8 mouse cellular contexts compared by ENCODE assay signal in the genomic region with DNA sequence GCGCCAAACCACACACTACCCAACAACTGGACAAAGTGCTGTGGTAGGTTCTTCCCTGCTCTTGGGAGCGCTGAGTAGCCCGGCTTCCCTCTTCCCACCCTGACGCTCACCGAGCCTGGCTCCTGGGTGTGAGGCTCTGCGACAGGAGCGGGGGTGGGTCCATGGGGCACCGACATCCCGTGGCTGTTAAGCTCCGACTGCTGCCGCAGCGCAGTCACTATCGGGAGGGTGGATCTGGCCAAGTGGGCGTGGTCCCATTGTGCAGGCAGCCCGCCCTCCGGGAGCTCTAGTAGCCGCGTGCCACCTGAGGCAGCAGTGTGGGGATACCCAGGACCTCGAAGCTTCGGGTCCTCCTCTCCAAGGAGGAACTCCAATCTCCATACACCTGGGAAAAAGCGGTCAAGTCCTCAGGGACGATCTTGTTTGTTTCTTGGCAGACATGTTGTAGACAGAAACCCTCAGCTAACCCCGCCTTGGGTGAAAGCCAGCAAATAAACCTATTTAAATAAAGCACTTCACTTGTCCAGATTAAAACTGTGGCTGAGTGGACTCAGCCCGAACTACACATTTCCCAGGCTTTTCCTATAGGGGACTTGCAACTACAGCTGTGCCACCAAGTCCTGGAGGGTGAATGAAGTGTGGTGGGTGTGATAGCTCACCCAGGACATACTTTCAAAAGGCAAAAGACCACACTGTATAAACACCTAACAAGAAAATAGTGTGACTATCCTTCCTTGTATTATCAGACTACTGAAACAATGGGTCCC. TPM values are rescaled to one million over a fixed set of nuclear protein-coding genes. Genes with fewer than 3 reads are reported as not detected.
A peak's percentile ranks its signal among the peaks of the same experiment; 100 is the strongest.
DNase-seq lines count a peak whose midpoint lies in the region; ATAC-seq and TF ChIP-seq lines count a peak whose summit lies in the region.

A gene (minus strand): TSS at position 199 of the 767 bp plus-strand sequence.

- TF ChIP-seq EP300 in CH12.LX (IDR thresholded peaks at IDR 0.05; ENCODE audit: low read length): no peak
- TF ChIP-seq EP300 in liver, postnatal 0 days (IDR thresholded peaks at IDR 0.05; ENCODE audit: low read depth): 0 out of 2 replicates have a peak, but pooled peaks have one; percentile 7

- no peaks in the 10 kb centered on the region for H3K9me3 ChIP-seq in CH12.LX (replicated peaks; ENCODE audit: low read length)
- no peaks in the 10 kb centered on the region for H3K9me3 ChIP-seq in heart, embryonic 14.5 days (ENCODE audit: control insufficient read depth, low read length)
- H3K9me3 ChIP-seq in kidney, postnatal 0 days (replicated peaks; ENCODE audit: low read length): no peaks in the 10 kb centered on the region
- H3K9me3 ChIP-seq in liver, postnatal 0 days (ENCODE audit: low read length): no peaks in the 10 kb centered on the region
- no peaks in the 10 kb centered on the region for H3K9me3 ChIP-seq in neural tube, embryonic 14.5 days (ENCODE audit: control insufficient read depth, low read length)

- peak within 1 kb of the TSS; percentile 78 for H3K4me2 ChIP-seq in CH12.LX (ENCODE audit: insufficient read depth, low read depth, poor library complexity, severe bottlenecking)
- peak within 1 kb of the TSS; percentile 78 for H3K4me2 ChIP-seq in heart, embryonic 14.5 days (ENCODE audit: low read length)
- H3K4me2 ChIP-seq in kidney, postnatal 0 days (ENCODE audit: low read length): peak within 1 kb of the TSS; percentile 65
- peak within 1 kb of the TSS; percentile 75 for H3K4me2 ChIP-seq in liver, postnatal 0 days (ENCODE audit: low read depth, low read length)
- H3K4me2 ChIP-seq in neural tube, embryonic 14.5 days (ENCODE audit: low read depth, low read length): peak within 1 kb of the TSS; percentile 90

- no peak for TF ChIP-seq RAD21 in CH12.LX (IDR thresholded peaks at IDR 0.05; ENCODE audit: low read depth, low read length)

- TF ChIP-seq POLR2A in CH12.LX (IDR thresholded peaks at IDR 0.05; ENCODE audit: low read depth, low read length): no peak; the same call in 1 of the 2 replicates
- no peak for TF ChIP-seq POLR2A in brain, embryonic 14.5 days (IDR thresholded peaks at IDR 0.05; ENCODE audit: borderline replicate concordance, extremely low read depth, insufficient read depth, insufficient read length, poor library complexity, severe bottlenecking)

- peak within 1 kb of the TSS in 1 of 3 experiments; percentile 8 for H3K4me3 ChIP-seq in CH12.LX (replicated peaks in 1 of 3; ENCODE audit: low read depth in 2 of 3, low read length in 2 of 3, poor library complexity in 1 of 3)
- H3K4me3 ChIP-seq in heart, embryonic 14.5 days (ENCODE audit: control insufficient read depth in 1 of 2, insufficient read depth in 1 of 2, low read depth in 1 of 2, low read length in 2 of 2): peak within 1 kb of the TSS; percentile 23 to 34
- peak within 1 kb of the TSS; percentile 30 for H3K4me3 ChIP-seq in kidney, postnatal 0 days (replicated peaks; ENCODE audit: low read depth, low read length)
- peak within 1 kb of the TSS; percentile 62 for H3K4me3 ChIP-seq in liver, postnatal 0 days (ENCODE audit: low read depth, low read length)
- peak within 1 kb of the TSS; percentile 35 for H3K4me3 ChIP-seq in neural tube, embryonic 14.5 days (ENCODE audit: low read depth, low read length)

- no peak within 1 kb of the TSS for H3K27ac ChIP-seq in CH12.LX (ENCODE audit: insufficient read depth, low read depth)
- no peak within 1 kb of the TSS for H3K27ac ChIP-seq in heart, embryonic 14.5 days (replicated peaks in 1 of 2; ENCODE audit: control insufficient read depth in 1 of 2, insufficient read depth in 1 of 2, low read depth in 2 of 2, low read length in 2 of 2)
- H3K27ac ChIP-seq in kidney, postnatal 0 days: no peak within 1 kb of the TSS
- H3K27ac ChIP-seq in liver, postnatal 0 days (ENCODE audit: low read depth): peak within 1 kb of the TSS; percentile 91
- no peak within 1 kb of the TSS for H3K27ac ChIP-seq in neural tube, embryonic 14.5 days (ENCODE audit: low read depth, low read length)

- peaks cover 0 to 3% of the 10 kb centered on the region in 2 experiments; a peak in 1 of 4 replicates for H3K4me1 ChIP-seq in CH12.LX (ENCODE audit: control insufficient read depth in 1 of 2, insufficient read depth in 2 of 2)
- H3K4me1 ChIP-seq in heart, embryonic 14.5 days (ENCODE audit: control insufficient read depth in 2 of 2, insufficient read depth in 2 of 2, low read length in 2 of 2): peaks cover 16 to 33% of the 10 kb centered on the region in 2 experiments
- H3K4me1 ChIP-seq in kidney, postnatal 0 days (replicated peaks; ENCODE audit: insufficient read depth, low read length): 0 out of 2 replicates have a peak, but pooled peaks cover 5% of the 10 kb centered on the region
- H3K4me1 ChIP-seq in liver, postnatal 0 days (ENCODE audit: insufficient read depth): peaks cover 18% of the 10 kb centered on the region
- no peaks in the 10 kb centered on the region for H3K4me1 ChIP-seq in neural tube, embryonic 14.5 days (ENCODE audit: control insufficient read depth, insufficient read depth, low read length)

- dilution Hi-C loops in CH12.LX (cut with MboI; ENCODE audit: extremely low pct_ligation_motif_present, extremely low pct_unique_long_range_greater_than_20kb, low sequenced_read_pairs): no loop called here

- DNase-seq in CH12.LX (ENCODE audit: extremely low read depth): no peak
- peak; percentile 85 for DNase-seq in brain, embryonic 14.5 days (ENCODE audit: low read depth)
- peak; percentile 77 for DNase-seq in kidney, postnatal 0 days (ENCODE audit: low spot score)
- DNase-seq in liver, postnatal 0 days: peak; percentile 90
- DNase-seq in testis, postnatal 10 days (ENCODE audit: low spot score): peak; percentile 75

- no peaks in the 10 kb centered on the region for H3K79me2 ChIP-seq in CH12.LX (replicated peaks; ENCODE audit: control insufficient read depth, extremely low read depth, insufficient read depth, poor library complexity, severe bottlenecking)

- TF ChIP-seq CTCF in CH12.LX (conservative IDR thresholded peaks at IDR 0.05 in 1 of 2, IDR thresholded peaks at IDR 0.05 in 1 of 2; ENCODE audit: low read depth in 2 of 2, low read length in 2 of 2): no peak
- no peak for TF ChIP-seq CTCF in brain, embryonic 14.5 days (IDR thresholded peaks at IDR 0.05; ENCODE audit: borderline replicate concordance, extremely low read depth, insufficient read depth, insufficient read length)
- no peak for TF ChIP-seq CTCF in kidney, postnatal 0 days (IDR thresholded peaks at IDR 0.05; ENCODE audit: low read depth)
- peak; percentile 7; the same call in 1 of the 2 replicates for TF ChIP-seq CTCF in liver, postnatal 0 days (IDR thresholded peaks at IDR 0.05; ENCODE audit: low read depth)

- no peak within 1 kb of the TSS for H3K9ac ChIP-seq in CH12.LX (ENCODE audit: insufficient read depth, low read depth)
- peak within 1 kb of the TSS; percentile 64 for H3K9ac ChIP-seq in heart, embryonic 14.5 days (ENCODE audit: low read length)
- H3K9ac ChIP-seq in kidney, postnatal 0 days (ENCODE audit: low read depth, low read length): 0 out of 2 replicates have a peak within 1 kb of the TSS, but pooled peaks have one; percentile 20
- H3K9ac ChIP-seq in liver, postnatal 0 days (replicated peaks): peak within 1 kb of the TSS; percentile 77
- peak within 1 kb of the TSS; percentile 43 for H3K9ac ChIP-seq in neural tube, embryonic 14.5 days (replicated peaks; ENCODE audit: low read depth, low read length)

- H3K27me3 ChIP-seq in CH12.LX (replicated peaks): no peaks in the 10 kb centered on the region
- no peaks in the 10 kb centered on the region for H3K27me3 ChIP-seq in heart, embryonic 14.5 days (ENCODE audit: control insufficient read depth, insufficient read depth, low read length)
- H3K27me3 ChIP-seq in kidney, postnatal 0 days (ENCODE audit: insufficient read depth, low read length): no peaks in the 10 kb centered on the region
- no peaks in the 10 kb centered on the region for H3K27me3 ChIP-seq in liver, postnatal 0 days (ENCODE audit: insufficient read depth, low read length)
- no peaks in the 10 kb centered on the region for H3K27me3 ChIP-seq in neural tube, embryonic 14.5 days (ENCODE audit: control insufficient read depth, insufficient read depth, low read length)

- WGBS in heart, embryonic 14.5 days: 4% methylated on average over 24 of the region's 24 CpGs
- 2% methylated on average over 24 of the region's 24 CpGs for WGBS in kidney, postnatal 0 days
- 2% methylated on average over 24 of the region's 24 CpGs for WGBS in liver, postnatal 0 days (ENCODE audit: insufficient replicate concordance)
- WGBS in neural tube, embryonic 14.5 days: 5% methylated on average over 24 of the region's 24 CpGs

- ATAC-seq in erythroblast, adult 5-6 weeks (replicated peaks; ENCODE audit: low FRiP score, poor library complexity, severe bottlenecking): peak; percentile 78
- peak; percentile 75 for ATAC-seq in heart, embryonic 14.5 days (ENCODE audit: insufficient number of reproducible peaks, insufficient read depth, low FRiP score, low read depth)
- ATAC-seq in kidney, postnatal 0 days (replicated peaks; ENCODE audit: low FRiP score, low read depth): peak; percentile 86
- ATAC-seq in liver, postnatal 0 days: peak; percentile 76
- peak; percentile 91 for ATAC-seq in neural tube, embryonic 14.5 days (ENCODE audit: low read depth)

- H3K36me3 ChIP-seq in CH12.LX (replicated peaks in 1 of 2; ENCODE audit: control insufficient read depth in 1 of 2, insufficient read depth in 1 of 2, low read length in 1 of 2): peaks cover 2 to 14% of the 10 kb centered on the region in 2 experiments
- H3K36me3 ChIP-seq in heart, embryonic 14.5 days (ENCODE audit: control insufficient read depth, insufficient read depth, low read length): peaks cover 12% of the 10 kb centered on the region; the same call in 1 of the 2 replicates
- no peaks in the 10 kb centered on the region for H3K36me3 ChIP-seq in kidney, postnatal 0 days (ENCODE audit: insufficient read depth, low read length)
- peaks cover 7% of the 10 kb centered on the region for H3K36me3 ChIP-seq in liver, postnatal 0 days (replicated peaks; ENCODE audit: insufficient read depth, low read length)
- H3K36me3 ChIP-seq in neural tube, embryonic 14.5 days (ENCODE audit: control insufficient read depth, insufficient read depth, low read length): peaks cover 2% of the 10 kb centered on the region; the same call in 1 of the 2 replicates

- in situ Hi-C loops in CH12.LX (cut with MboI; ENCODE audit: low pct_ligation_motif_present, low pct_unique_long_range_greater_than_20kb, low sequenced_read_pairs): no loop called here

RNA-seq across cellular contexts. Expression of the gene that starts here (rescaled TPM):
- 0.17 and 0.21 TPM in 2 replicates for total RNA-seq in CH12.LX (2012; rRNA removed)
- total RNA-seq in CH12.LX (2014; rRNA removed): 0.05 TPM in 1 of 2 replicates, not detected in the other
- polyA plus RNA-seq in CH12.LX (2012; ENCODE audit: insufficient read length, low read depth): 0.35 and 0.49 TPM in 2 replicates
- 2.7 and 4.7 TPM in 2 replicates for polyA plus RNA-seq in brain, embryonic 14.5 days (2012; rRNA removed)
- total RNA-seq in erythroblast, adult 5-6 weeks (2015; ENCODE audit: low replicate concordance): 137 and 176 TPM in 2 replicates
- 199 and 226 TPM in 2 replicates for total RNA-seq in erythroblast, adult 5-6 weeks (2017; ENCODE audit: low replicate concordance)
- polyA plus RNA-seq in heart, embryonic 14.5 days (2014; fragmentation: Nextera tagmentation; extraction: Ambion mirVana): 1.7 and 1.8 TPM in 2 replicates
- polyA plus RNA-seq in kidney, postnatal 0 days (2015; fragmentation: Nextera tagmentation; extraction: Ambion mirVana): 0.38 and 0.41 TPM in 2 replicates
- 24.8 and 28.0 TPM in 2 replicates for polyA plus RNA-seq in liver, postnatal 0 days (2015; fragmentation: Nextera tagmentation; extraction: Ambion mirVana)
- polyA plus RNA-seq in neural tube, embryonic 14.5 days (2014; fragmentation: Nextera tagmentation; extraction: Ambion mirVana): 2.3 and 2.6 TPM in 2 replicates

Comparison
In these comparisons a context has a peak if more than half of its experiments do, and no peak if none do; other contexts are left out.
1. RNA of the gene that starts here (total RNA-seq): 137 to 226 TPM in erythroblast, adult 5-6 weeks; 0.05 to 0.21 TPM in CH12.LX; every median in the first group is over 100 times any median in the second.
2. Peak in DNase-seq, ATAC-seq, H3K4me3 ChIP-seq, H3K9ac ChIP-seq and H3K4me2 ChIP-seq in kidney, postnatal 0 days; RNA of the gene not detected or under 1 TPM.
3. Peak in every context shown above with its lines, with median percentiles within 50 percentile points of each other: H3K4me2 ChIP-seq and ATAC-seq.